Mouse (Mus musculus) heart, postnatal 25 days (tissue): ENCODE measurements around the gene Bdnf. TPM values are rescaled to one million over a fixed set of nuclear protein-coding genes. Genes with fewer than 3 reads are reported as not detected.

Experiments
- DNase-seq: peaks from one replicate; pipeline ENCODE4 v3.0.0; 2022; ENCODE audit warnings: low spot score
- intact Hi-C: fragments of 180-260 bp; cut with DNase I; formaldehyde crosslinking; loops from one replicate; pipeline ENCODE4 v1.15.1; 2025
- total RNA-seq, 2 experiments: library from RNA; stranded (reverse); gene quantifications; 2 replicates each; pipeline ENCODE4 v1.2.3; 2021

The Bdnf gene
- total RNA-seq, 2 experiments from 2014 or later = 3.8 to 5.5 TPM

- no peak for DNase-seq
- intact Hi-C loops = no loop called here
Measured at GRCm38 (mm10) chr2:109756305-109756704, 81.8 kb downstream of the Bdnf start.

- intact Hi-C loops = no loop called here
- DNase-seq = no peak
Measured at GRCm38 (mm10) chr2:109766772-109767171, 92.3 kb downstream of the Bdnf start.

DNA sequence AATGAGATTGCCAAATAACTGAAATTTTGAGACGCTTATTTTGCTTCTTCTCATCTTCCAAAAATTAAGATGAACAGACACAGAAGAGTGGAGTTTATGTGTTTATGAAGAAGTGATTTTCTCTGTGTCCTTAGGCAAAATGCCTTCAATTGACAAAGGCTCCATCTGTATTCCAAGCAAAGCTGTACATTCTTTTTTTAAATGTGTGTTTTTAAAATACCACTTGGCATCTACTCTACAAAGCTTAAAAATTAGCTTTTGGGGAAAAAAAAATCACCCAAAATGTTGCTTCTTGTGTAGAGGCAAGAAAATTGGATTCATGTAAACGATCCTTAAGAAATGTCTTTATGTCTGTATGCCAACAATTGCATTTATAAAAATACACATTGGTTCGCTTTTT is 94.3 kb downstream of the Bdnf start:
- intact Hi-C loops = no loop called here
- no peak for DNase-seq

DNA sequence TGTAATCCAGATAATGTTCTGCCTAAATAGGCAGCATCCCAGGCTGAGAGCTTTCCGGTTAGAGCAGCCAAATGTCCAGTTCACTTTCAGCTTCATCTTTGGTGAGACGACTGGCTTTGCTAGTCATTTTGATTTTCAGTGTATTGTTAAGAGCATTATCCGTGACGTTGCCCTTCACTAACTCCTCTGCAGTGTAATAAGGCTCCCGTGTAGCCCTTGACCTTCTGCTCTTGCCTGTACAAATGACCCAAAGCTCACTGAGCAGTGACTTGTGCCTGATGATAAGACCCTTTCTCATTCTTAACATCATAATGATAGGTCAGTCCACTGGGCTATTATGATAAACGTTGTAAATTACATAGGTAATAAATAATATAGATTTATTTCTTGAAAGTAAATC is 101.9 kb downstream of the Bdnf start:
- intact Hi-C loops = no loop called here
- no peak for DNase-seq

Other genes with a start within 250 kb of the Bdnf start
- 10 to 100 TPM; 41.6 to 43.3 TPM for gene Lin7c, start 216.2 kb downstream of the Bdnf start, total RNA-seq
- gene Lgr4, start 242.9 kb downstream of the Bdnf start, total RNA-seq = 10 to 100 TPM; 26.0 to 28.9 TPM